Mouse (Mus musculus) left cerebral cortex, adult 9 months (tissue): ENCODE measurements around the gene Olfr314.
"Not testable (repeated sequence)": the region's sequence is repeated elsewhere in the genome, so short reads cannot be mapped to it uniquely, and the experiment has no call there.

Source experiments
- DNase-seq, 2 experiments: peaks; one replicate each; pipeline ENCODE4 v3.0.0; 2022; ENCODE audit warnings: low spot score in 2 of 2

The Olfr314 gene

GRCm38 (mm10) chr11:58832541-58832940, 49.8 kb downstream of the Olfr314 start:
- DNase-seq: not testable (repeated sequence)
